Mouse (Mus musculus): ENCODE data around the gene Prkn. TPM values are rescaled to one million over a fixed set of nuclear protein-coding genes. Genes with fewer than 3 reads are reported as not detected.

Prkn gene
- polyA plus RNA-seq, 1 experiment from 2014 or later: 5.7 TPM

DNA sequence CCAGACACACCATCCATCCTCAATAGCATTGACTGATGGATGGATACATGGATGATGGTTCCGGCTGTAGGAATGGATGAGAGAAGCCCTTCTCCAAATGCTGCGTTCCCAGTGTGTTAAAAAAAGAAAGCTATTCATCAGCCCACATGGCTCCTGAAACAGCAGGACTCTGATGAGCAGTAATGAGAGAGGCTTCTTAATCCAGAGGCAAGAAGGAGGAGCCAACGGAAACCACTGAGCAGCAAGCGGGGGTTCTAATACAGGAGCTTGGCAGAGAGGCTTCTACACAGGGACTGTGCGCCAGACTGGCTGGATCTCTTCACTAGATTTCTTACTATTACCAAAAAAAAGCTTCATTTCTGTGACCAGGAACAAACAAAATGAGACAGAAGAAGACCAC lies 1093.6 kb downstream of the Prkn start:
- H3K36me3 ChIP-seq (ENCODE audit: control insufficient read depth, insufficient read depth, low read length): no peaks in the 10 kb centered on the region
- no peak overlapping the region for H3K4me2 ChIP-seq (ENCODE audit: low read length)
- 48% methylated on average over 5 of the region's 5 CpGs for WGBS
- H3K4me1 ChIP-seq (ENCODE audit: control insufficient read depth, insufficient read depth, low read depth, low read length): no peaks in the 10 kb centered on the region
- no peak overlapping the region for H3K4me3 ChIP-seq (ENCODE audit: low read length)
- no peaks in the 10 kb centered on the region for H3K27me3 ChIP-seq (replicated peaks; ENCODE audit: control insufficient read depth, insufficient read depth, low read length)
- H3K27ac ChIP-seq (ENCODE audit: low read depth, low read length): no peak overlapping the region
- peak; percentile 60; the same call in 1 of the 2 replicates for ATAC-seq
- H3K9ac ChIP-seq (ENCODE audit: low read depth, low read length): no peak overlapping the region
- H3K9me3 ChIP-seq (ENCODE audit: control insufficient read depth, low read length): no peaks in the 10 kb centered on the region

DNA sequence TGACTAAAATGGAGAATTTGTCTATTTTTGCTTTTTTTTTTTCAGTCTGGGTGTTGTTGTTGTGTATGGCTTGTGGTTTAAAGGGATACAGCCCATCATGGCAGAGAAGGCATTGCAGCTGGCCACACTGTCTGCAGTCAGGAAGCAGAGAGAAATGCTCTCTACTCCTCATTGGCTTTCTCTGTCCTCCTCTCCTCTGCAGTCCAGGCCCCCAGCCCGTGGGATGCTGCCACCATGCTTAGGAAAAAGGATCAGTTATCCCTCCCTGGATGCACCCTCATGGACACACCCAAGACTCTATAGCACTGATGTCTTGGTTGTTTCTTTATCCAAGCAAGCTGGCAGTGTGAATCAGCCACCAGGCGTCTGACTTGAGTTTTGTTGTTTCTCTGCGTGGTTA lies 1107.3 kb downstream of the Prkn start:
- Histone ChIP-seq H3K27me3 (replicated peaks; ENCODE audit: control insufficient read depth, insufficient read depth, low read length) (no peaks in the 10 kb centered on the region), H3K4me2 (ENCODE audit: low read length) (no peak overlapping the region), H3K36me3 (ENCODE audit: control insufficient read depth, insufficient read depth, low read length) (no peaks in the 10 kb centered on the region), H3K27ac (ENCODE audit: low read depth, low read length) (no peak overlapping the region), H3K4me3 (ENCODE audit: low read length) (no peak overlapping the region), H3K4me1 (ENCODE audit: control insufficient read depth, insufficient read depth, low read depth, low read length) (peaks cover 6% of the 10 kb centered on the region), H3K9ac (ENCODE audit: low read depth, low read length) (no peak overlapping the region), H3K9me3 (ENCODE audit: control insufficient read depth, low read length) (no peaks in the 10 kb centered on the region)
- ATAC-seq: no peak
- WGBS: 87% methylated on average over 3 of the region's 3 CpGs

DNA sequence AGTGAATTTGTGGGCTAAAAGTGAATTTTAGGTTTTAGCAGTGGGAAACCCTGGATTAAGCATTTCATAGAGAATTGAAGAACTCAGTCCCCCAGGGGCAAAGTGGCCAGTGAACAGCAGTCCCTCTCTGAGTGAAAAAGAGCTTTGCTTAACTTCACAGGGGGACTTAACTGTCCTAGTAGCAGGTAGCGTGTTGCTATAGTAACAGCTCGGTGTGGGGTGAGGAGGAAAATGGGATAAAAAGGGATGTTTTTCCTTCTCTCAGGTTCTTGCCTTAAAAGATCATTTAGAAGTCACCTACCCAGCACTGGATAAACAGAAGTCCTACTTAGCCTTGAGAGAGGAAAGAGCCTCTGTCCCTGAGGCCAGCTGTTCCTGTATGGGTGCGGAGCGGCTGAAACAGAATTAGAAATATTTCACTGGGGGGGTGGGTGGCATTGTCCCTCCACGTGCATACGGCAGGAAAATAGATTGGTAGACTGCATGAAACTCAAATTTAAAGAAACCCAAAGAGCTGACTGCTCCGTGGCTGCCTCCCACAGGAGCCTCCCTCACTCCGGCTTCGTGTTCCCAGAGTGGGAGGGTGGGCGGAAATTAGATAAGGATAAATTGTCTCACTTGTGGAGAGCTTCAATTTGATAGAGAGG lies 1109.5 kb downstream of the Prkn start:
- WGBS: 43% methylated on average over 10 of the region's 10 CpGs
- Histone ChIP-seq H3K4me1 (ENCODE audit: control insufficient read depth, insufficient read depth, low read depth, low read length) (peaks cover 6% of the 10 kb centered on the region), H3K4me2 (ENCODE audit: low read length) (no peak overlapping the region), H3K9me3 (ENCODE audit: control insufficient read depth, low read length) (no peaks in the 10 kb centered on the region), H3K9ac (ENCODE audit: low read depth, low read length) (no peak overlapping the region), H3K27me3 (replicated peaks; ENCODE audit: control insufficient read depth, insufficient read depth, low read length) (no peaks in the 10 kb centered on the region), H3K36me3 (ENCODE audit: control insufficient read depth, insufficient read depth, low read length) (no peaks in the 10 kb centered on the region), H3K27ac (ENCODE audit: low read depth, low read length) (no peak overlapping the region), H3K4me3 (ENCODE audit: low read length) (no peak overlapping the region)
- 0 out of 2 replicates have a peak, but pooled peaks have one; percentile 48 for ATAC-seq

DNA sequence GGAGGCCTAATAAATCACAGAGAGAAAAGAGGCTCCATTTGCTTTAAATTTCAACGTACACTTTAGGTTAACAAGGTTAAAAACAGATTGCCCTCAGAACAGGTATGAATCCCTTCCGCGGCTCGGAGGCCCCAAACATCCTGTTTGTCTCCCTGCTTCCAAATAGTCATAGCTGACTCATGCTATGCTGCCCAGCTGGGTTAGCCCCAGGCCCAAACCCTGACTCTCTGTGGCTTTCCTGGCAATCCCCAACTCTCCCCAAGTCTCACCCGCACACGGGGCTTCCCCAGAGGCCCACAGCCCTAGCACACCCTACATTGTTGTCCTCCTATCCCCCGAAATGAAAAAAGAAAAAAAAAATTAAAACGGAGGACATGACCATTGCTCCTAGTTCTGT lies 1110.0 kb downstream of the Prkn start:
- H3K9ac ChIP-seq (ENCODE audit: low read depth, low read length): no peak overlapping the region
- ATAC-seq: no peak
- H3K4me2 ChIP-seq (ENCODE audit: low read length): no peak overlapping the region
- no peaks in the 10 kb centered on the region for H3K36me3 ChIP-seq (ENCODE audit: control insufficient read depth, insufficient read depth, low read length)
- WGBS: 77% methylated on average over 8 of the region's 8 CpGs
- H3K9me3 ChIP-seq (ENCODE audit: control insufficient read depth, low read length): no peaks in the 10 kb centered on the region
- peaks cover 6% of the 10 kb centered on the region for H3K4me1 ChIP-seq (ENCODE audit: control insufficient read depth, insufficient read depth, low read depth, low read length)
- no peak overlapping the region for H3K27ac ChIP-seq (ENCODE audit: low read depth, low read length)
- no peak overlapping the region for H3K4me3 ChIP-seq (ENCODE audit: low read length)
- H3K27me3 ChIP-seq (replicated peaks; ENCODE audit: control insufficient read depth, insufficient read depth, low read length): no peaks in the 10 kb centered on the region

DNA sequence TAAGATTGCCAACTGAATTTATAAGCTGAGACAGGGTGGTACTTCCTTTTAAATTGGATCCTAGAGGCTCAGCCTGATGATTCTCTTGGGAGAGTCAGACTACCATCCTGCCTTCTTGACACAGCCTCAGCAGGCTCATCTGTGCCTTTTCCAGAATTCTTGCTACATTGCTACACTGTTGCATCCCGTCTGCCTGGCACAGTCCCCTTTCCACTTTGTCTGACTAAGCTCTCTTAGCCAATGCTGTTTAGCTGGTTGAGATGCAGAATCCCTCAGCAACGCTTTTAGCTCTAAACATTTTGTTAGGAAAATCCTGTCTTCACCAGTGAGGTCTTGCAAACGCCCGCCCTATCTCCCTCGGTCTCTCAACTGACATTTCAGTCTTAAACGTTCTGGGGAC lies 1115.1 kb downstream of the Prkn start:
- H3K36me3 ChIP-seq (ENCODE audit: control insufficient read depth, insufficient read depth, low read length): no peaks in the 10 kb centered on the region
- H3K4me3 ChIP-seq (ENCODE audit: low read length): no peak overlapping the region
- H3K9me3 ChIP-seq (ENCODE audit: control insufficient read depth, low read length): no peaks in the 10 kb centered on the region; the same call in 1 of the 2 replicates
- no peaks in the 10 kb centered on the region for H3K4me1 ChIP-seq (ENCODE audit: control insufficient read depth, insufficient read depth, low read depth, low read length)
- no peak overlapping the region for H3K27ac ChIP-seq (ENCODE audit: low read depth, low read length)
- no peaks in the 10 kb centered on the region for H3K27me3 ChIP-seq (replicated peaks; ENCODE audit: control insufficient read depth, insufficient read depth, low read length)
- no peak overlapping the region for H3K4me2 ChIP-seq (ENCODE audit: low read length)
- H3K9ac ChIP-seq (ENCODE audit: low read depth, low read length): no peak overlapping the region
- 74% methylated on average over 6 of the region's 6 CpGs for WGBS
- no peak for ATAC-seq

DNA sequence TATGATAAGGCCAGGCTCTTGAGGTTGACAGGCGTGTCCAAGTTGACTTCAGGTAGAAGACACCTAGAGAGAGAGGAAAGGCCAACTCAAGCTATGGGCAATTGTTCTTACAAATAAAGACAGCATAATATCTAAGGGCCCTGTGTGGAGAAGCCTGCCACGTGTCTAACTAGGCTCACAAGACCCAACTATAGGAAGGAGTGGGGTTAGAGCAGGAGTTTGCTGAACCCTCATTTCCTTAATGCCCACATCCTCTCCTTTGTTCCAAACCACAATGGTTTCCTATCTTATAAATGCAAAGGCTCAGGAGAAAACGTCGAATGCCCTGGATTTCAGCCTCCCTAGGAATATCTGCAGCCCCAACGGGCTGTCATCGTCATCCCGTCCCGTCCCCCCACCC lies 1120.3 kb downstream of the Prkn start:
- 93% methylated on average over 8 of the region's 8 CpGs for WGBS
- no peak overlapping the region for H3K9ac ChIP-seq (ENCODE audit: low read depth, low read length)
- ATAC-seq: no peak
- H3K9me3 ChIP-seq (ENCODE audit: control insufficient read depth, low read length): no peaks in the 10 kb centered on the region; the same call in 1 of the 2 replicates
- H3K4me2 ChIP-seq (ENCODE audit: low read length): no peak overlapping the region
- H3K27me3 ChIP-seq (replicated peaks; ENCODE audit: control insufficient read depth, insufficient read depth, low read length): no peaks in the 10 kb centered on the region
- H3K27ac ChIP-seq (ENCODE audit: low read depth, low read length): no peak overlapping the region
- H3K4me3 ChIP-seq (ENCODE audit: low read length): no peak overlapping the region
- peaks cover 5% of the 10 kb centered on the region for H3K4me1 ChIP-seq (ENCODE audit: control insufficient read depth, insufficient read depth, low read depth, low read length)
- no peaks in the 10 kb centered on the region for H3K36me3 ChIP-seq (ENCODE audit: control insufficient read depth, insufficient read depth, low read length)

DNA sequence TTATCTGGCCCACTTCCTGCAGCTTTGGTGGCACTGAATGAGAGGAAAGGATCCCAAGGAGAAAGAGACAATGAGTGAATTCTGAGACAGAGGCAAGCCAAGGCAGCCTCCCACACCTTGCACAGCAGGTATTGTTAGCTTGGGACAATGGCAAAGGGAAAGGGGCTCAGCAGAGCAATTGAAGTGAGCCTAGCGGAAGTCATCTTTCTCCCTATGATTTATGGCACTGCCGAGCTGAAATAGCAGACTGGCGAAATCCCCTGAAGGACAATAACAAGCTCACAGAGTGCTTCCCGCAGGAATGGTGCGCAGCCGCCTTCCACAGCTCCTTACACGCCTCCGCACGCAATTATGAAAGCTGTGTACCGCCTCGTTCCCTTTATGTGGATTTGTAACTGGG lies 1122.6 kb downstream of the Prkn start:
- Histone ChIP-seq H3K9me3 (ENCODE audit: control insufficient read depth, low read length) (no peaks in the 10 kb centered on the region; the same call in 1 of the 2 replicates), H3K4me3 (ENCODE audit: low read length) (no peak overlapping the region), H3K4me1 (ENCODE audit: control insufficient read depth, insufficient read depth, low read depth, low read length) (peaks cover 5% of the 10 kb centered on the region), H3K36me3 (ENCODE audit: control insufficient read depth, insufficient read depth, low read length) (no peaks in the 10 kb centered on the region), H3K9ac (ENCODE audit: low read depth, low read length) (peak overlapping the region; percentile 13; the same call in 1 of the 2 replicates), H3K27me3 (replicated peaks; ENCODE audit: control insufficient read depth, insufficient read depth, low read length) (no peaks in the 10 kb centered on the region), H3K27ac (ENCODE audit: low read depth, low read length) (0 out of 2 replicates have a peak overlapping the region, but pooled peaks have one; percentile 21), H3K4me2 (ENCODE audit: low read length) (peak overlapping the region; percentile 45)
- WGBS: 20% methylated on average over 11 of the region's 11 CpGs
- ATAC-seq: peak; percentile 67

DNA sequence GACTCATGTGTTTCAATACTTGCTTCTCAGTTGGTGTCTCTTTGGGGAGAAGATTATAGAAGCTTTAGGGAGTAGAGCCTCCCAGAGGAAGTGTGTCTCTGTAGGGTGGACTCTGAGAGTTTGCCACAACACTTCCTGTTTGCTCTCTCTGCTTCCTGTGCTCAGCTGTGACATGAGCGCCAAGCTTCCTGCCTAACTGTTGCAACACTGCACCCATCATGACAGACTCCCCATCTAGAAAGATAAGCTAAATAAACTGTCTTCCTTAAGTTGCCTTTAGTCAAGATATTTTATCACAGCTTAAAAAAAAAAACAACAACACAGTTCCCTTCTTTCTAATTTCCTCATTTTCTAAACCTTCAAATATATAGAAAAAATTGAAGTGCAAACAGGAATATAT lies 1130.0 kb downstream of the Prkn start:
- Histone ChIP-seq H3K9me3 (ENCODE audit: control insufficient read depth, low read length) (no peaks in the 10 kb centered on the region), H3K4me2 (ENCODE audit: low read length) (no peak overlapping the region), H3K27me3 (replicated peaks; ENCODE audit: control insufficient read depth, insufficient read depth, low read length) (no peaks in the 10 kb centered on the region), H3K36me3 (ENCODE audit: control insufficient read depth, insufficient read depth, low read length) (no peaks in the 10 kb centered on the region), H3K4me3 (ENCODE audit: low read length) (no peak overlapping the region), H3K9ac (ENCODE audit: low read depth, low read length) (no peak overlapping the region), H3K27ac (ENCODE audit: low read depth, low read length) (no peak overlapping the region), H3K4me1 (ENCODE audit: control insufficient read depth, insufficient read depth, low read depth, low read length) (peaks cover 8% of the 10 kb centered on the region; the same call in 1 of the 2 replicates)
- WGBS: 75% methylated on average over 1 of the region's 1 CpGs
- no peak for ATAC-seq

DNA sequence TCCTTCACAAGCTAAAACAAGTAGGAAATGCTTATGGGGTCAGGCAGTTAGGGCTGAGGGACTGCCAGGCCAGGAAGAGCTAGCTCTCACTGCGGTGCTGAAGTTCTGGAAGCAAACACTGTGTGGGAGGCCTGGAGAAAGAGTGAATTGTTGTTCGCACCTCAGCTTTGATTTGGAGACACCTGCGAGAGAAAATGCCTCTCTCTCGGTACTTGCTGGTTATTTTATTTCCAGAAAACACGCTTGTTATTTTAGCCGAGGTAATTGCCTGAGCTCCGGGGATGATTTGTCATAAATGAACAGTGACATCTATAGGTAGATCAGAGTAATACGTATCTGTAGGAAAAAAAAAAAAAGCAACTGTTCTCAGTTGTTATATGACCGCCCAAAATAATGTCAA lies 1132.4 kb downstream of the Prkn start:
- no peak overlapping the region for H3K4me3 ChIP-seq (ENCODE audit: low read length)
- no peaks in the 10 kb centered on the region for H3K36me3 ChIP-seq (ENCODE audit: control insufficient read depth, insufficient read depth, low read length)
- H3K4me2 ChIP-seq (ENCODE audit: low read length): peak overlapping the region; percentile 48
- 5% methylated on average over 9 of the region's 9 CpGs for WGBS
- H3K9me3 ChIP-seq (ENCODE audit: control insufficient read depth, low read length): no peaks in the 10 kb centered on the region
- H3K4me1 ChIP-seq (ENCODE audit: control insufficient read depth, insufficient read depth, low read depth, low read length): peaks cover 8% of the 10 kb centered on the region; the same call in 1 of the 2 replicates
- no peaks in the 10 kb centered on the region for H3K27me3 ChIP-seq (replicated peaks; ENCODE audit: control insufficient read depth, insufficient read depth, low read length)
- ATAC-seq: no peak
- peak overlapping the region; percentile 75 for H3K27ac ChIP-seq (ENCODE audit: low read depth, low read length)
- peak overlapping the region; percentile 18; the same call in 1 of the 2 replicates for H3K9ac ChIP-seq (ENCODE audit: low read depth, low read length)
